Mouse (Mus musculus): ENCODE results near the gene Psmg3. TPM values are rescaled to one million over a fixed set of nuclear protein-coding genes. Genes with fewer than 3 reads are reported as not detected.

The Psmg3 gene
- polyA plus RNA-seq, 1 experiment from 2014 or later: 71.8 TPM

- Histone ChIP-seq H3K4me2 (no peak overlapping the region), H3K27ac (no peak overlapping the region), H3K4me1 (replicated peaks) (no peaks in the 10 kb centered on the region; the same call in 1 of the 2 replicates), H3K27me3 (peaks cover 56% of the 10 kb centered on the region), H3K36me3 (0 out of 2 replicates have a peak, but pooled peaks cover 2% of the 10 kb centered on the region), H3K4me3 (replicated peaks) (no peak overlapping the region), H3K9ac (replicated peaks) (no peak overlapping the region), H3K9me3 (no peaks in the 10 kb centered on the region)
- 81% methylated on average over 6 of the region's 6 CpGs for WGBS
- no peak for ATAC-seq (ENCODE audit: insufficient number of reproducible peaks, insufficient read depth, low FRiP score, low TSS enrichment, low read depth)
Measured at GRCm38 (mm10) chr5:139815964-139816363, 10.7 kb downstream of the Psmg3 start.

- no peak overlapping the region for H3K4me3 ChIP-seq (replicated peaks)
- H3K9ac ChIP-seq (replicated peaks): no peak overlapping the region
Measured at GRCm38 (mm10) chr5:139813963-139814381, 12.7 kb downstream of the Psmg3 start.

GRCm38 (mm10) chr5:139813126-139813490, 13.6 kb downstream of the Psmg3 start:
- no peak for ATAC-seq (ENCODE audit: insufficient number of reproducible peaks, insufficient read depth, low FRiP score, low TSS enrichment, low read depth)
- H3K27ac ChIP-seq: no peak overlapping the region
- 39% methylated on average over 10 of the region's 10 CpGs for WGBS
- no peak overlapping the region; the same call in 1 of the 2 replicates for H3K9ac ChIP-seq (replicated peaks)
- H3K27me3 ChIP-seq: peaks cover 56% of the 10 kb centered on the region
- H3K9me3 ChIP-seq: 0 out of 2 replicates have a peak, but pooled peaks cover 2% of the 10 kb centered on the region
- H3K4me2 ChIP-seq: no peak overlapping the region
- no peak overlapping the region for H3K4me3 ChIP-seq (replicated peaks)
- no peaks in the 10 kb centered on the region for H3K36me3 ChIP-seq
- no peaks in the 10 kb centered on the region; the same call in 1 of the 2 replicates for H3K4me1 ChIP-seq (replicated peaks)

More at GRCm38 (mm10) chr5:139813963-139814381, 12.7 kb downstream of the Psmg3 start:
- Histone ChIP-seq H3K36me3 (no peaks in the 10 kb centered on the region), H3K4me1 (replicated peaks) (no peaks in the 10 kb centered on the region; the same call in 1 of the 2 replicates), H3K4me2 (peak overlapping the region; percentile 15), H3K27ac (no peak overlapping the region), H3K9me3 (0 out of 2 replicates have a peak, but pooled peaks cover 2% of the 10 kb centered on the region), H3K27me3 (peaks cover 56% of the 10 kb centered on the region)
- 6% methylated on average over 13 of the region's 13 CpGs for WGBS
- no peak for ATAC-seq (ENCODE audit: insufficient number of reproducible peaks, insufficient read depth, low FRiP score, low TSS enrichment, low read depth)

- no peak overlapping the region for H3K9ac ChIP-seq (replicated peaks)
- peaks cover 56% of the 10 kb centered on the region for H3K27me3 ChIP-seq
- no peak overlapping the region for H3K27ac ChIP-seq
Measured at GRCm38 (mm10) chr5:139812398-139813125, 14.1 kb downstream of the Psmg3 start.

GRCm38 (mm10) chr5:139811677-139812397, 14.8 kb downstream of the Psmg3 start:
- no peak for ATAC-seq (ENCODE audit: insufficient number of reproducible peaks, insufficient read depth, low FRiP score, low TSS enrichment, low read depth)
- Histone ChIP-seq H3K4me2 (no peak overlapping the region), H3K9ac (replicated peaks) (no peak overlapping the region), H3K9me3 (0 out of 2 replicates have a peak, but pooled peaks cover 2% of the 10 kb centered on the region), H3K4me3 (replicated peaks) (no peak overlapping the region), H3K4me1 (replicated peaks) (no peaks in the 10 kb centered on the region; the same call in 1 of the 2 replicates), H3K27me3 (peaks cover 55% of the 10 kb centered on the region), H3K36me3 (no peaks in the 10 kb centered on the region), H3K27ac (no peak overlapping the region)
- WGBS: 80% methylated on average over 15 of the region's 15 CpGs

More at GRCm38 (mm10) chr5:139812398-139813125, 14.1 kb downstream of the Psmg3 start:
- H3K4me2 ChIP-seq: no peak overlapping the region
- H3K9me3 ChIP-seq: 0 out of 2 replicates have a peak, but pooled peaks cover 2% of the 10 kb centered on the region
- H3K4me3 ChIP-seq (replicated peaks): no peak overlapping the region
- no peaks in the 10 kb centered on the region for H3K36me3 ChIP-seq
- 70% methylated on average over 20 of the region's 20 CpGs for WGBS
- no peaks in the 10 kb centered on the region; the same call in 1 of the 2 replicates for H3K4me1 ChIP-seq (replicated peaks)
- ATAC-seq (ENCODE audit: insufficient number of reproducible peaks, insufficient read depth, low FRiP score, low TSS enrichment, low read depth): no peak

GRCm38 (mm10) chr5:139809397-139809796, 17.3 kb downstream of the Psmg3 start:
- WGBS: 62% methylated on average over 4 of the region's 4 CpGs
- no peak overlapping the region for H3K27ac ChIP-seq
- H3K9me3 ChIP-seq: 0 out of 2 replicates have a peak, but pooled peaks cover 2% of the 10 kb centered on the region
- H3K4me3 ChIP-seq (replicated peaks): no peak overlapping the region
- no peaks in the 10 kb centered on the region for H3K36me3 ChIP-seq
- no peak overlapping the region for H3K4me2 ChIP-seq
- no peaks in the 10 kb centered on the region; the same call in 1 of the 2 replicates for H3K4me1 ChIP-seq (replicated peaks)
- H3K9ac ChIP-seq (replicated peaks): no peak overlapping the region
- H3K27me3 ChIP-seq: peaks cover 30% of the 10 kb centered on the region
- no peak for ATAC-seq (ENCODE audit: insufficient number of reproducible peaks, insufficient read depth, low FRiP score, low TSS enrichment, low read depth)

GRCm38 (mm10) chr5:139805924-139806323, 20.8 kb downstream of the Psmg3 start:
- H3K4me2 ChIP-seq: no peak overlapping the region
- H3K9ac ChIP-seq (replicated peaks): no peak overlapping the region
- WGBS: 90% methylated on average over 8 of the region's 8 CpGs
- peaks cover 19% of the 10 kb centered on the region for H3K4me1 ChIP-seq (replicated peaks)
- H3K36me3 ChIP-seq: peaks cover 5% of the 10 kb centered on the region
- H3K9me3 ChIP-seq: 0 out of 2 replicates have a peak, but pooled peaks cover 2% of the 10 kb centered on the region
- no peak for ATAC-seq (ENCODE audit: insufficient number of reproducible peaks, insufficient read depth, low FRiP score, low TSS enrichment, low read depth)
- no peak overlapping the region for H3K4me3 ChIP-seq (replicated peaks)
- no peak overlapping the region for H3K27ac ChIP-seq
- no peaks in the 10 kb centered on the region for H3K27me3 ChIP-seq

GRCm38 (mm10) chr5:139804573-139805111, 22.0 kb downstream of the Psmg3 start:
- Histone ChIP-seq H3K27ac (no peak overlapping the region), H3K4me3 (replicated peaks) (no peak overlapping the region), H3K4me1 (replicated peaks) (peaks cover 19% of the 10 kb centered on the region), H3K27me3 (no peaks in the 10 kb centered on the region), H3K9me3 (0 out of 2 replicates have a peak, but pooled peaks cover 2% of the 10 kb centered on the region), H3K36me3 (peaks cover 18% of the 10 kb centered on the region), H3K4me2 (no peak overlapping the region), H3K9ac (replicated peaks) (no peak overlapping the region)
- WGBS: 88% methylated on average over 11 of the region's 11 CpGs
- ATAC-seq (ENCODE audit: insufficient number of reproducible peaks, insufficient read depth, low FRiP score, low TSS enrichment, low read depth): no peak

- WGBS: 14% methylated on average over 6 of the region's 6 CpGs
- no peaks in the 10 kb centered on the region for H3K27me3 ChIP-seq
- H3K36me3 ChIP-seq: peaks cover 18% of the 10 kb centered on the region
- no peaks in the 10 kb centered on the region for H3K9me3 ChIP-seq
- H3K27ac ChIP-seq: peak overlapping the region; percentile 29; the same call in 1 of the 2 replicates
- peak overlapping the region; percentile 12; the same call in 1 of the 2 replicates for H3K9ac ChIP-seq (replicated peaks)
- peaks cover 19% of the 10 kb centered on the region for H3K4me1 ChIP-seq (replicated peaks)
- H3K4me2 ChIP-seq: peak overlapping the region; percentile 30
- H3K4me3 ChIP-seq (replicated peaks): no peak overlapping the region
- ATAC-seq (ENCODE audit: insufficient number of reproducible peaks, insufficient read depth, low FRiP score, low TSS enrichment, low read depth): no peak; the same call in 1 of the 2 replicates
Measured at GRCm38 (mm10) chr5:139804107-139804551, 22.6 kb downstream of the Psmg3 start.

- Histone ChIP-seq H3K27ac (peak overlapping the region; percentile 29; the same call in 1 of the 2 replicates), H3K4me2 (peak overlapping the region; percentile 30), H3K9ac (replicated peaks) (no peak overlapping the region), H3K36me3 (peaks cover 18% of the 10 kb centered on the region), H3K27me3 (no peaks in the 10 kb centered on the region), H3K9me3 (no peaks in the 10 kb centered on the region), H3K4me1 (replicated peaks) (peaks cover 19% of the 10 kb centered on the region), H3K4me3 (replicated peaks) (no peak overlapping the region)
- WGBS: 10% methylated on average over 12 of the region's 12 CpGs
- ATAC-seq (ENCODE audit: insufficient number of reproducible peaks, insufficient read depth, low FRiP score, low TSS enrichment, low read depth): no peak; the same call in 1 of the 2 replicates
Measured at GRCm38 (mm10) chr5:139803601-139804102, 23.0 kb downstream of the Psmg3 start.

Measured in limb, embryonic 12.5 days (tissue).